In the genomic region with DNA sequence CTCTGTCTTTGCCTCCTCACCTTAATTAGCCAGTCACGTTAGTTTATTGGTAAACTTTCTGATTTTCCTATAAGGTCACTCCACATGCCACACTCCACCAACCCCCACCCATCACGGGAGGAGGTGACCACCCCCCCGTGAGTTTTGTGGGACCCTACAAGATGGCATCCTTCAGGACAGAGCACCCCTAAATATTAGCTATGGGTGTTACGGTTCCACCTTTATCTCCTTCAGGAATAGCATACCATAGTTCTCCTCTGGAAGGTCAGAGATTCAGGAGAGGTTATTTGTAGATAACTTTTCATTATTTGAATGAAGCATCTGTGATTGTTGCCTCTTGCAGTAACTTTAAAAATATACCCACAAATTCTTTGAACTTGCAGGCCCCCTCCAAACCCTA, we compare ENCODE assay signal across 28 mouse cellular contexts. TPM values are rescaled to one million over a fixed set of nuclear protein-coding genes. Genes with fewer than 3 reads are reported as not detected.
DNase-seq lines count a peak whose midpoint lies in the region; ATAC-seq lines count a peak whose summit lies in the region.
"Had no signal": no experiment of that assay in that cellular context is flagged by ENCODE, and none has a peak within 500 bp of the region (broad histone marks: within the 10 kb centered on the region; RNA-seq: fewer than 3 reads in every experiment).

No protein-coding gene starts in this region.

- no peak overlapping the region for H3K4me3 ChIP-seq in hindbrain, embryonic 16.5 days (ENCODE audit: low read length)
- no peak overlapping the region for H3K4me3 ChIP-seq in hindbrain, embryonic 13.5 days
- H3K4me3 ChIP-seq in midbrain, embryonic 13.5 days (replicated peaks), result no peak overlapping the region
- H3K4me3 ChIP-seq in midbrain, embryonic 16.5 days (ENCODE audit: low read depth, low read length), result no peak overlapping the region
- no peak overlapping the region for H3K4me3 ChIP-seq in midbrain, embryonic 14.5 days (replicated peaks; ENCODE audit: low read depth, low read length)
- no peak overlapping the region for H3K4me3 ChIP-seq in midbrain, embryonic 15.5 days
- H3K4me3 ChIP-seq: embryonic facial prominence, embryonic 10.5 days; embryonic facial prominence, embryonic 13.5 days; erythroblast, embryonic 14.5 days; forebrain, embryonic 12.5 days; forebrain, embryonic 15.5 days; heart, embryonic 12.5 days; heart, embryonic 15.5 days; hindbrain, embryonic 15.5 days had no signal

- 59% methylated on average over 4 of the region's 4 CpGs for WGBS in hindbrain, embryonic 16.5 days
- 56% methylated on average over 4 of the region's 4 CpGs for WGBS in hindbrain, embryonic 13.5 days
- 56% methylated on average over 4 of the region's 4 CpGs for WGBS in midbrain, embryonic 13.5 days
- 62% methylated on average over 4 of the region's 4 CpGs for WGBS in midbrain, embryonic 16.5 days
- 55% methylated on average over 4 of the region's 4 CpGs for WGBS in midbrain, embryonic 14.5 days
- 53% methylated on average over 4 of the region's 4 CpGs for WGBS in midbrain, embryonic 15.5 days

- H3K27ac ChIP-seq in hindbrain, embryonic 16.5 days (ENCODE audit: low read depth, low read length), result no peak overlapping the region
- H3K27ac ChIP-seq in hindbrain, embryonic 13.5 days, result no peak overlapping the region
- H3K27ac ChIP-seq in midbrain, embryonic 13.5 days, result no peak overlapping the region
- no peak overlapping the region for H3K27ac ChIP-seq in midbrain, embryonic 16.5 days (ENCODE audit: low read length)
- H3K27ac ChIP-seq in midbrain, embryonic 14.5 days (replicated peaks; ENCODE audit: low read depth, low read length), result no peak overlapping the region
- no peak overlapping the region for H3K27ac ChIP-seq in midbrain, embryonic 15.5 days
- H3K27ac ChIP-seq: embryonic facial prominence, embryonic 10.5 days; embryonic facial prominence, embryonic 13.5 days; forebrain, embryonic 12.5 days; forebrain, embryonic 15.5 days; heart, embryonic 15.5 days; hindbrain, embryonic 15.5 days had no signal

- DNase-seq in midbrain, embryonic 14.5 days, result no peak
- no peak for DNase-seq in left cerebral cortex, postnatal 10 days (ENCODE audit: extremely low spot score in 1 of 2, low spot score in 2 of 2)
- DNase-seq: cerebellum, adult 11 months; cerebellum, adult 8-10 months; cerebellum, postnatal 36 days; heart, adult 18-20 months; heart, postnatal 10 days; heart, postnatal 36 days had no signal

- H3K27me3 ChIP-seq in hindbrain, embryonic 16.5 days (replicated peaks; ENCODE audit: control insufficient read depth, insufficient read depth, low read length), result peaks cover 33% of the 10 kb centered on the region
- peaks cover 72% of the 10 kb centered on the region for H3K27me3 ChIP-seq in hindbrain, embryonic 13.5 days
- peaks cover 69% of the 10 kb centered on the region for H3K27me3 ChIP-seq in midbrain, embryonic 13.5 days
- H3K27me3 ChIP-seq in midbrain, embryonic 16.5 days (ENCODE audit: control insufficient read depth, insufficient read depth, low read depth, low read length), result peaks cover 35% of the 10 kb centered on the region
- H3K27me3 ChIP-seq in midbrain, embryonic 14.5 days (ENCODE audit: control insufficient read depth, insufficient read depth, low read length), result peaks cover 59% of the 10 kb centered on the region
- peaks cover 47% of the 10 kb centered on the region for H3K27me3 ChIP-seq in midbrain, embryonic 15.5 days (replicated peaks)

- no peaks in the 10 kb centered on the region for H3K9me3 ChIP-seq in hindbrain, embryonic 16.5 days (ENCODE audit: control insufficient read depth, low read length)
- H3K9me3 ChIP-seq in hindbrain, embryonic 13.5 days, result no peaks in the 10 kb centered on the region
- no peaks in the 10 kb centered on the region for H3K9me3 ChIP-seq in midbrain, embryonic 13.5 days
- H3K9me3 ChIP-seq in midbrain, embryonic 16.5 days (replicated peaks; ENCODE audit: control insufficient read depth, low read length, poor library complexity, severe bottlenecking), result no peaks in the 10 kb centered on the region
- no peaks in the 10 kb centered on the region for H3K9me3 ChIP-seq in midbrain, embryonic 14.5 days (ENCODE audit: control insufficient read depth, low read length)
- H3K9me3 ChIP-seq in midbrain, embryonic 15.5 days, result no peaks in the 10 kb centered on the region
- H3K9me3 ChIP-seq: embryonic facial prominence, embryonic 10.5 days; embryonic facial prominence, embryonic 13.5 days; forebrain, embryonic 12.5 days; forebrain, embryonic 15.5 days; heart, embryonic 12.5 days; heart, embryonic 15.5 days; hindbrain, embryonic 15.5 days had no signal

- no peak overlapping the region for H3K4me2 ChIP-seq in hindbrain, embryonic 16.5 days (ENCODE audit: low read length)
- H3K4me2 ChIP-seq in hindbrain, embryonic 13.5 days, result no peak overlapping the region
- H3K4me2 ChIP-seq in midbrain, embryonic 13.5 days (replicated peaks), result no peak overlapping the region
- no peak overlapping the region for H3K4me2 ChIP-seq in midbrain, embryonic 16.5 days (ENCODE audit: low read length)
- no peak overlapping the region for H3K4me2 ChIP-seq in midbrain, embryonic 14.5 days (ENCODE audit: low read length)
- H3K4me2 ChIP-seq in midbrain, embryonic 15.5 days, result no peak overlapping the region
- H3K4me2 ChIP-seq: forebrain, embryonic 12.5 days; forebrain, embryonic 15.5 days; heart, embryonic 12.5 days; heart, embryonic 15.5 days; hindbrain, embryonic 15.5 days had no signal

- H3K36me3 ChIP-seq in hindbrain, embryonic 16.5 days (ENCODE audit: control insufficient read depth, insufficient read depth, low read length), result no peaks in the 10 kb centered on the region
- H3K36me3 ChIP-seq in hindbrain, embryonic 13.5 days, result no peaks in the 10 kb centered on the region
- no peaks in the 10 kb centered on the region for H3K36me3 ChIP-seq in midbrain, embryonic 13.5 days
- no peaks in the 10 kb centered on the region for H3K36me3 ChIP-seq in midbrain, embryonic 16.5 days (ENCODE audit: control insufficient read depth, insufficient read depth, low read length)
- H3K36me3 ChIP-seq in midbrain, embryonic 14.5 days (ENCODE audit: control insufficient read depth, insufficient read depth, low read length), result no peaks in the 10 kb centered on the region
- H3K36me3 ChIP-seq in midbrain, embryonic 15.5 days (replicated peaks), result no peaks in the 10 kb centered on the region
- H3K36me3 ChIP-seq: embryonic facial prominence, embryonic 10.5 days; embryonic facial prominence, embryonic 13.5 days; forebrain, embryonic 12.5 days; forebrain, embryonic 15.5 days; heart, embryonic 12.5 days; heart, embryonic 15.5 days; hindbrain, embryonic 15.5 days had no signal

- no peaks in the 10 kb centered on the region for H3K4me1 ChIP-seq in hindbrain, embryonic 16.5 days (ENCODE audit: control insufficient read depth, insufficient read depth, low read depth, low read length)
- H3K4me1 ChIP-seq in hindbrain, embryonic 13.5 days (replicated peaks), result peaks cover 2% of the 10 kb centered on the region; the same call in 1 of the 2 replicates
- peaks cover 8% of the 10 kb centered on the region; the same call in 1 of the 2 replicates for H3K4me1 ChIP-seq in midbrain, embryonic 13.5 days (replicated peaks)
- no peaks in the 10 kb centered on the region for H3K4me1 ChIP-seq in midbrain, embryonic 16.5 days (ENCODE audit: control insufficient read depth, insufficient read depth, low read length)
- H3K4me1 ChIP-seq in midbrain, embryonic 14.5 days (ENCODE audit: control insufficient read depth, insufficient read depth, low read length), result no peaks in the 10 kb centered on the region
- no peaks in the 10 kb centered on the region for H3K4me1 ChIP-seq in midbrain, embryonic 15.5 days
- H3K4me1 ChIP-seq: forebrain, embryonic 12.5 days; forebrain, embryonic 15.5 days had no signal

- intact Hi-C loops in left cerebral cortex, postnatal 10 days (cut with DNase I), result no loop called here

- H3K9ac ChIP-seq in hindbrain, embryonic 16.5 days (ENCODE audit: low read depth, low read length), result no peak overlapping the region
- H3K9ac ChIP-seq in hindbrain, embryonic 13.5 days, result no peak overlapping the region
- no peak overlapping the region for H3K9ac ChIP-seq in midbrain, embryonic 13.5 days (replicated peaks)
- H3K9ac ChIP-seq in midbrain, embryonic 16.5 days (ENCODE audit: low read depth, low read length), result no peak overlapping the region
- no peak overlapping the region for H3K9ac ChIP-seq in midbrain, embryonic 14.5 days (replicated peaks; ENCODE audit: low read length)
- no peak overlapping the region for H3K9ac ChIP-seq in midbrain, embryonic 15.5 days
- H3K9ac ChIP-seq: embryonic facial prominence, embryonic 13.5 days; forebrain, embryonic 12.5 days; forebrain, embryonic 15.5 days; heart, embryonic 12.5 days; heart, embryonic 15.5 days; hindbrain, embryonic 15.5 days had no signal

- peak; percentile 22; the same call in 1 of the 2 replicates for ATAC-seq in hindbrain, embryonic 16.5 days
- ATAC-seq in hindbrain, embryonic 13.5 days (ENCODE audit: low FRiP score), result no peak
- ATAC-seq in midbrain, embryonic 13.5 days, result peak; percentile 62; the same call in 1 of the 2 replicates
- ATAC-seq in midbrain, embryonic 16.5 days, result no peak
- peak; percentile 27; the same call in 1 of the 2 replicates for ATAC-seq in midbrain, embryonic 14.5 days (ENCODE audit: low FRiP score, low TSS enrichment)
- 0 out of 2 replicates have a peak, but pooled peaks have one; percentile 27 for ATAC-seq in midbrain, embryonic 15.5 days (replicated peaks)
- ATAC-seq: CD4-positive, CD25-positive, alpha-beta regulatory T cell, adult 4 months; forebrain, embryonic 15.5 days had no signal

RNA-seq across cellular contexts. Expression of a gene that starts 7.2 kb away (rescaled TPM):
- polyA plus RNA-seq in hindbrain, embryonic 16.5 days (2015; fragmentation: Nextera tagmentation; extraction: Ambion mirVana), result 1.7 and 2.3 TPM in 2 replicates
- polyA plus RNA-seq in hindbrain, embryonic 13.5 days (2015; fragmentation: Nextera tagmentation; extraction: Ambion mirVana), result 6.4 and 9.3 TPM in 2 replicates
- polyA plus RNA-seq in midbrain, embryonic 13.5 days (2015; fragmentation: Nextera tagmentation; extraction: Ambion mirVana), result 3.0 and 4.3 TPM in 2 replicates
- polyA plus RNA-seq in midbrain, embryonic 16.5 days (2015; fragmentation: Nextera tagmentation; extraction: Ambion mirVana), result 0.63 and 1.6 TPM in 2 replicates
- 1.8 and 3.5 TPM in 2 replicates for polyA plus RNA-seq in midbrain, embryonic 14.5 days (2014; fragmentation: Nextera tagmentation; extraction: Ambion mirVana)
- 1.5 and 1.6 TPM in 2 replicates for polyA plus RNA-seq in midbrain, embryonic 15.5 days (2015; fragmentation: Nextera tagmentation; extraction: Ambion mirVana)
- under 1 TPM in 1 of 2 experiments, not detected in 1; 0.06 TPM for total RNA-seq in left cerebral cortex, postnatal 10 days (2021)
- total RNA-seq: adrenal gland, postnatal 14 days; gastrocnemius, adult 8-10 months; gastrocnemius, postnatal 25 days; heart, adult 18-20 months; heart, postnatal 10 days; heart, postnatal 36 days; MEL had no signal
- polyA plus RNA-seq: C2C12; cortical plate, adult 2 months; embryonic facial prominence, embryonic 13.5 days; erythroblast, embryonic 14.5 days; heart, embryonic 12.5 days; heart, embryonic 15.5 days had no signal

RNA-seq across cellular contexts. Expression of a gene that starts 54.0 kb away (rescaled TPM):
- 25.0 and 26.7 TPM in 2 replicates for polyA plus RNA-seq in hindbrain, embryonic 16.5 days (2015; fragmentation: Nextera tagmentation; extraction: Ambion mirVana)
- 25.3 and 27.5 TPM in 2 replicates for polyA plus RNA-seq in hindbrain, embryonic 13.5 days (2015; fragmentation: Nextera tagmentation; extraction: Ambion mirVana)
- polyA plus RNA-seq in midbrain, embryonic 13.5 days (2015; fragmentation: Nextera tagmentation; extraction: Ambion mirVana), result 18.0 and 21.1 TPM in 2 replicates
- 18.0 and 18.9 TPM in 2 replicates for polyA plus RNA-seq in midbrain, embryonic 16.5 days (2015; fragmentation: Nextera tagmentation; extraction: Ambion mirVana)
- 7.6 and 11.5 TPM in 2 replicates for polyA plus RNA-seq in midbrain, embryonic 14.5 days (2014; fragmentation: Nextera tagmentation; extraction: Ambion mirVana)
- polyA plus RNA-seq in midbrain, embryonic 15.5 days (2015; fragmentation: Nextera tagmentation; extraction: Ambion mirVana), result 21.7 and 22.6 TPM in 2 replicates
- total RNA-seq in left cerebral cortex, postnatal 10 days (2021), result 10 to 100 TPM; 30.9 to 32.3 TPM

Comparison
In these comparisons a context has a peak if more than half of its experiments do, and no peak if none do; other contexts are left out.
1. ATAC-seq: peak in hindbrain, embryonic 16.5 days (single experiment), midbrain, embryonic 13.5 days (single experiment), midbrain, embryonic 14.5 days (single experiment) and midbrain, embryonic 15.5 days (single experiment); none in hindbrain, embryonic 13.5 days (single experiment) and midbrain, embryonic 16.5 days (single experiment).